Comparison of ENCODE assay signal across 8 mouse cellular contexts in genomic region chr7:142967884-142968808, GRCm38 (mm10). TPM values are rescaled to one million over a fixed set of nuclear protein-coding genes. Genes with fewer than 3 reads are reported as not detected.
A peak's percentile ranks its signal among the peaks of the same experiment; 100 is the strongest.
DNase-seq lines count a peak whose midpoint lies in the region; ATAC-seq and TF ChIP-seq lines count a peak whose summit lies in the region.

No protein-coding gene starts in this region.

- no peak for TF ChIP-seq CTCF in cerebellum, adult 2 months (IDR thresholded peaks at IDR 0.05; ENCODE audit: borderline replicate concordance, insufficient read depth, low read depth, low read length)
- TF ChIP-seq CTCF in kidney, postnatal 0 days (IDR thresholded peaks at IDR 0.05; ENCODE audit: low read depth) = peak; percentile 35
- peak; percentile 63 for TF ChIP-seq CTCF in midbrain, postnatal 0 days (IDR thresholded peaks at IDR 0.05)

- H3K27me3 ChIP-seq in cerebellum, adult 2 months (ENCODE audit: control insufficient read depth, insufficient read depth, low read length) = no peaks in the 10 kb centered on the region
- peaks cover 57% of the 10 kb centered on the region for H3K27me3 ChIP-seq in kidney, postnatal 0 days (ENCODE audit: insufficient read depth, low read length)
- peaks cover 86% of the 10 kb centered on the region for H3K27me3 ChIP-seq in liver, embryonic 11.5 days (replicated peaks; ENCODE audit: control insufficient read depth, insufficient read depth, low read length)
- H3K27me3 ChIP-seq in midbrain, postnatal 0 days (ENCODE audit: insufficient read depth, low read length) = peaks cover 47% of the 10 kb centered on the region

- peak; percentile 3 to 8 for DNase-seq in cerebellum, adult 2 months
- no peak for DNase-seq in cerebellum, adult 9-10 months
- peak; percentile 28 for DNase-seq in c-Kit-positive CD71-negative TER-119-negative erythroid progenitor cells, embryonic 14.5 days (ENCODE audit: low read depth)
- peak; percentile 54 to 77 for DNase-seq in frontal cortex, postnatal 36 days (ENCODE audit: low spot score in 2 of 2)
- DNase-seq in kidney, postnatal 0 days (ENCODE audit: low spot score) = peak; percentile 64
- peak; percentile 60 for DNase-seq in liver, embryonic 11.5 days (ENCODE audit: low spot score)
- DNase-seq in midbrain, postnatal 0 days (ENCODE audit: low spot score) = peak; percentile 80
- DNase-seq in telencephalon, adult 2 months (ENCODE audit: low read depth, low spot score) = peak; percentile 41

- under 1% methylated on average over 90 of the region's 90 CpGs for WGBS in cerebellum, adult 2 months
- under 1% methylated on average over 90 of the region's 90 CpGs for WGBS in kidney, postnatal 0 days
- under 1% methylated on average over 90 of the region's 90 CpGs for WGBS in liver, embryonic 11.5 days
- WGBS in midbrain, postnatal 0 days = under 1% methylated on average over 82 of the region's 90 CpGs

- H3K9me3 ChIP-seq in kidney, postnatal 0 days (replicated peaks; ENCODE audit: low read length) = no peaks in the 10 kb centered on the region
- H3K9me3 ChIP-seq in liver, embryonic 11.5 days (ENCODE audit: control insufficient read depth, low read length) = no peaks in the 10 kb centered on the region
- no peaks in the 10 kb centered on the region for H3K9me3 ChIP-seq in midbrain, postnatal 0 days (ENCODE audit: low read length)

- H3K36me3 ChIP-seq in kidney, postnatal 0 days (ENCODE audit: insufficient read depth, low read length) = no peaks in the 10 kb centered on the region
- H3K36me3 ChIP-seq in liver, embryonic 11.5 days (ENCODE audit: control insufficient read depth, insufficient read depth, low read length) = no peaks in the 10 kb centered on the region
- H3K36me3 ChIP-seq in midbrain, postnatal 0 days (ENCODE audit: insufficient read depth, low read length) = no peaks in the 10 kb centered on the region

- peak overlapping the region; percentile 81 for H3K4me2 ChIP-seq in kidney, postnatal 0 days (ENCODE audit: low read length)
- H3K4me2 ChIP-seq in liver, embryonic 11.5 days = peak overlapping the region; percentile 73
- H3K4me2 ChIP-seq in midbrain, postnatal 0 days (ENCODE audit: low read depth, low read length, poor library complexity, severe bottlenecking) = peak overlapping the region; percentile 69

- H3K4me3 ChIP-seq in cerebellum, adult 2 months (replicated peaks; ENCODE audit: insufficient read depth, low read depth, low read length) = no peak overlapping the region
- peak overlapping the region; percentile 37 for H3K4me3 ChIP-seq in kidney, postnatal 0 days (replicated peaks; ENCODE audit: low read depth, low read length)
- H3K4me3 ChIP-seq in liver, embryonic 11.5 days (ENCODE audit: low read depth, low read length) = peak overlapping the region; percentile 51
- H3K4me3 ChIP-seq in midbrain, postnatal 0 days (ENCODE audit: low read depth, low read length) = peak overlapping the region; percentile 33

- no peaks in the 10 kb centered on the region for H3K4me1 ChIP-seq in cerebellum, adult 2 months (ENCODE audit: control insufficient read depth, insufficient read depth, low read length)
- H3K4me1 ChIP-seq in kidney, postnatal 0 days (replicated peaks; ENCODE audit: insufficient read depth, low read length) = peaks cover 11% of the 10 kb centered on the region
- H3K4me1 ChIP-seq in liver, embryonic 11.5 days (replicated peaks; ENCODE audit: control insufficient read depth, insufficient read depth, low read length) = peaks cover 12% of the 10 kb centered on the region
- H3K4me1 ChIP-seq in midbrain, postnatal 0 days (ENCODE audit: insufficient read depth, low read length) = no peaks in the 10 kb centered on the region

- no peak for TF ChIP-seq POLR2A in cerebellum, adult 2 months (IDR thresholded peaks at IDR 0.05; ENCODE audit: borderline replicate concordance, insufficient read depth, low read length)

- no peak overlapping the region for H3K27ac ChIP-seq in cerebellum, adult 2 months (ENCODE audit: insufficient read depth, low read length)
- no peak overlapping the region for H3K27ac ChIP-seq in kidney, postnatal 0 days
- H3K27ac ChIP-seq in liver, embryonic 11.5 days (ENCODE audit: low read depth, low read length) = peak overlapping the region; percentile 60
- no peak overlapping the region for H3K27ac ChIP-seq in midbrain, postnatal 0 days (ENCODE audit: low read depth, low read length)

- ATAC-seq in kidney, postnatal 0 days (replicated peaks; ENCODE audit: low FRiP score, low read depth) = peak; percentile 19
- peak; percentile 46 for ATAC-seq in liver, embryonic 11.5 days (replicated peaks; ENCODE audit: low FRiP score)
- ATAC-seq in midbrain, postnatal 0 days (ENCODE audit: low FRiP score) = peak; percentile 72; the same call in 1 of the 2 replicates

- 0 out of 2 replicates have a peak overlapping the region, but pooled peaks have one; percentile 32 for H3K9ac ChIP-seq in kidney, postnatal 0 days (ENCODE audit: low read depth, low read length)
- H3K9ac ChIP-seq in liver, embryonic 11.5 days (ENCODE audit: low read depth, low read length) = peak overlapping the region; percentile 20; the same call in 1 of the 2 replicates
- H3K9ac ChIP-seq in midbrain, postnatal 0 days (replicated peaks; ENCODE audit: low read length, poor library complexity, severe bottlenecking) = no peak overlapping the region

RNA-seq across cellular contexts. Expression of gene Ascl2, which starts 0.9 kb away (rescaled TPM):
- 0.74 and 0.89 TPM in 2 replicates for polyA plus RNA-seq in cerebellum, adult 2 months (2012; rRNA removed)
- polyA plus RNA-seq in kidney, postnatal 0 days (2015; fragmentation: Nextera tagmentation; extraction: Ambion mirVana) = 0.60 and 1.2 TPM in 2 replicates
- 1.5 and 1.8 TPM in 2 replicates for polyA plus RNA-seq in liver, embryonic 11.5 days (2014; fragmentation: Nextera tagmentation; extraction: Ambion mirVana)
- 1.1 TPM in 1 of 2 replicates, not detected in the other for total RNA-seq in midbrain, postnatal 0 days (2014; rRNA removed)
- polyA plus RNA-seq in midbrain, postnatal 0 days (2015; fragmentation: Nextera tagmentation; extraction: Ambion mirVana) = 0.43 and 0.50 TPM in 2 replicates

RNA-seq across cellular contexts. Expression of gene Tspan32, which starts 36.7 kb away (rescaled TPM):
- polyA plus RNA-seq in cerebellum, adult 2 months (2012; rRNA removed) = 0.25 and 0.32 TPM in 2 replicates
- 1.0 and 1.1 TPM in 2 replicates for polyA plus RNA-seq in kidney, postnatal 0 days (2015; fragmentation: Nextera tagmentation; extraction: Ambion mirVana)
- 115 and 118 TPM in 2 replicates for polyA plus RNA-seq in liver, embryonic 11.5 days (2014; fragmentation: Nextera tagmentation; extraction: Ambion mirVana)
- 0.19 and 0.38 TPM in 2 replicates for total RNA-seq in midbrain, postnatal 0 days (2014; rRNA removed)
- polyA plus RNA-seq in midbrain, postnatal 0 days (2015; fragmentation: Nextera tagmentation; extraction: Ambion mirVana) = 0.37 and 0.38 TPM in 2 replicates

RNA-seq across cellular contexts. Expression of gene Th, which starts 37.2 kb away (rescaled TPM):
- polyA plus RNA-seq in cerebellum, adult 2 months (2012; rRNA removed) = 11.0 and 13.6 TPM in 2 replicates
- 0.20 and 0.57 TPM in 2 replicates for polyA plus RNA-seq in kidney, postnatal 0 days (2015; fragmentation: Nextera tagmentation; extraction: Ambion mirVana)
- polyA plus RNA-seq in liver, embryonic 11.5 days (2014; fragmentation: Nextera tagmentation; extraction: Ambion mirVana) = 0.26 and 0.29 TPM in 2 replicates
- 23.8 and 27.1 TPM in 2 replicates for total RNA-seq in midbrain, postnatal 0 days (2014; rRNA removed)
- polyA plus RNA-seq in midbrain, postnatal 0 days (2015; fragmentation: Nextera tagmentation; extraction: Ambion mirVana) = 26.2 and 35.0 TPM in 2 replicates

Comparison
In these comparisons a context has a peak if more than half of its experiments do, and no peak if none do; other contexts are left out.
1. ATAC-seq: peak in every context shown above with its lines; median percentile 72 in midbrain, postnatal 0 days; 46 in liver, embryonic 11.5 days; 19 in kidney, postnatal 0 days.
2. RNA of gene Tspan32, which starts 36.7 kb away (polyA plus RNA-seq): 115 to 118 TPM in liver, embryonic 11.5 days; 1.0 to 1.1 TPM in kidney, postnatal 0 days, 0.37 to 0.38 TPM in midbrain, postnatal 0 days and 0.25 to 0.32 TPM in cerebellum, adult 2 months; every median in the first group is over 10 times any median in the second.
3. Peak in every context shown above with its lines, with median percentiles within 50 percentile points of each other: H3K4me2 ChIP-seq.